Mouse (Mus musculus) midbrain, postnatal 0 days (tissue): ENCODE measurements around the gene Mymx. TPM values are rescaled to one million over a fixed set of nuclear protein-coding genes. Genes with fewer than 3 reads are reported as not detected.

ENCODE experiments used
- ATAC-seq: fragments of 200-750 bp; cut with Nextera tagmentation; 2 replicates; pipeline ENCODE4 v1.8.0; 2017; ENCODE audit warnings: moderate number of reproducible peaks, mild to moderate bottlenecking, moderate TSS enrichment, moderate library complexity; ENCODE audit not compliant: low FRiP score
- DNase-seq: peaks from one replicate; pipeline ENCODE4 v3.0.0-alpha.2; 2015; ENCODE audit warnings: low spot score
- H3K27ac ChIP-seq: fragments of 300-500 bp; sonication (generic); 2 replicates; pipeline ENCODE4 v1.5.1; 2014; ENCODE audit warnings: low read depth, mild to moderate bottlenecking, low read length, mixed read lengths
- H3K27me3 ChIP-seq: fragments of 300-500 bp; sonication (generic); 2 replicates; pipeline ENCODE4 v1.6.1; 2014; ENCODE audit warnings: low read length, control low read depth, mixed read lengths; ENCODE audit not compliant: insufficient read depth
- H3K36me3 ChIP-seq: fragments of 300-500 bp; sonication (generic); 2 replicates; pipeline ENCODE4 v1.6.1; 2014; ENCODE audit warnings: low read length, control low read depth, mixed read lengths; ENCODE audit not compliant: insufficient read depth
- H3K4me1 ChIP-seq: fragments of 300-500 bp; sonication (generic); 2 replicates; pipeline ENCODE4 v1.6.1; 2014; ENCODE audit warnings: mild to moderate bottlenecking, control low read depth, antibody characterized with exemption, low read length, mixed read lengths; ENCODE audit not compliant: insufficient read depth
- H3K4me2 ChIP-seq: fragments of 300-500 bp; sonication (generic); 2 replicates; pipeline ENCODE4 v1.6.1; 2014; ENCODE audit warnings: low read depth, mild to moderate bottlenecking, low read length, mixed read lengths; ENCODE audit not compliant: poor library complexity, severe bottlenecking
- H3K4me3 ChIP-seq: fragments of 300-500 bp; sonication (generic); 2 replicates; pipeline ENCODE4 v1.5.1; 2014; ENCODE audit warnings: low read depth, mild to moderate bottlenecking, low read length, moderate library complexity
- H3K9ac ChIP-seq: fragments of 300-500 bp; sonication (generic); replicated peaks from 2 replicates; pipeline ENCODE4 v1.6.1; 2014; ENCODE audit warnings: mild to moderate bottlenecking, low read length, moderate library complexity, mixed read lengths; ENCODE audit not compliant: poor library complexity, severe bottlenecking
- H3K9me3 ChIP-seq: fragments of 300-500 bp; sonication (generic); 2 replicates; pipeline ENCODE4 v1.6.1; 2016; ENCODE audit warnings: low read length, control low read depth
- CTCF ChIP-seq: IDR thresholded peaks from 2 replicates; pipeline ENCODE4 v1.5.1; 2016; ENCODE audit warnings: antibody characterized with exemption, mild to moderate bottlenecking
- WGBS: fragments of 180-500 bp; shearing (Covaris S2); extraction: QIAGEN DNeasy Blood & Tissue Kit; methylation state at CpG from one replicate; pipeline ENCODE4 v1.1.7; 2014; 5-methylcytosine and 5-hydroxymethylcytosine counted together
- polyA plus RNA-seq: library from polyadenylated mRNA; unstranded; fragments of >200 nt; fragmentation: Nextera tagmentation; extraction: Ambion mirVana; gene quantifications from 2 replicates; pipeline ENCODE4 v1.2.1, GENCODE M21; 2015
- total RNA-seq: library from RNA; depleted of rRNA; stranded (reverse); fragments of >200 nt; gene quantifications from 2 replicates; pipeline ENCODE4 v1.2.3, GENCODE M21; 2014

Gene Mymx
- total and polyA plus RNA-seq, 2 experiments from 2014 or later: not detected

DNA sequence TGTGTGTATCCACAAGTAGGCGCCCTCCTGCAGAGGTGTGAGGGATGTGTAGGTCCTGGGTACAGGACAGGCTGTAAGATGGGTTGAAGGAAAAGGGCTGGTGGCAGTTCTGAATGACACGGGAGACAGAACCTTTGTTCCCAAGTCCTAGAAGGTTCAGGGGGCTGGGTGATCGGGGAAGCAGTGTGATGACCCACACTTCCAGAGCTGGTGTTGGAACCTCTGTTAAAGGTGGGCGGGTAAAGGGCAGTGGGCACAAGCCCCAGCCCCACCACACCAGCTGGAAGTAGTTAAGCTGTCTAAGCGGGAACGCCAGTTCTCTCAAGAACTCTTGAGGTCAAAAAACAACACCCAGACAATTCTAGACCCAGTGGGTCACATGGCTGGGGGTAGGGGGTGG is 11.5 kb downstream of the Mymx start:
- Histone ChIP-seq H3K9ac (no peak overlapping the region), H3K9me3 (no peaks in the 10 kb centered on the region), H3K36me3 (no peaks in the 10 kb centered on the region), H3K4me3 (no peak overlapping the region), H3K4me1 (peaks cover 15% of the 10 kb centered on the region), H3K4me2 (no peak overlapping the region), H3K27ac (no peak overlapping the region), H3K27me3 (peaks cover 8% of the 10 kb centered on the region)
- 81% methylated on average over 6 of the region's 6 CpGs for WGBS
- ATAC-seq (no peak), DNase-seq (no peak)
- TF ChIP-seq CTCF: no peak

DNA sequence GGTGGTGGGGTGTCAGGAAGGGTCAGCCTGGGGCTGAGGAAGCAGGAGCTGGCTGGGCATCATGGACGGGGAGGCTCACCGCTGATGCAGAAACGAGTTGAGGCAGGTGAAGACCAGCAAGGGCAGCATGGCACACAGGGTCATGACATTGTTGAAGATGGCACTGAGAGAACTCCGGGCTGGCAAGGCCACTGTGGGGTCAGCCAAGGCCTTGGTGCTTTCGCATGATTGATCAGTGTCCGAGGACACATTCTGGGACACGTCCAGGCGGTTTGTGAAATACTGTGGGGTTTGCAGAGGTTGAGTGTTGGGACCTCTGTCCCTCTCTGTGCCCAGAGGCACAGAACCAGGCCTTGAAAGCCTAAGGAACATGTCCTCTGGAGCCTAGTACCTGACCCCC is 12.1 kb downstream of the Mymx start:
- Histone ChIP-seq H3K4me3 (no peak overlapping the region), H3K27me3 (peaks cover 8% of the 10 kb centered on the region), H3K4me2 (no peak overlapping the region), H3K27ac (no peak overlapping the region), H3K4me1 (peaks cover 12% of the 10 kb centered on the region), H3K36me3 (no peaks in the 10 kb centered on the region), H3K9ac (no peak overlapping the region), H3K9me3 (no peaks in the 10 kb centered on the region)
- DNase-seq (no peak), ATAC-seq (no peak)
- TF ChIP-seq CTCF: no peak
- 94% methylated on average over 8 of the region's 8 CpGs for WGBS

DNA sequence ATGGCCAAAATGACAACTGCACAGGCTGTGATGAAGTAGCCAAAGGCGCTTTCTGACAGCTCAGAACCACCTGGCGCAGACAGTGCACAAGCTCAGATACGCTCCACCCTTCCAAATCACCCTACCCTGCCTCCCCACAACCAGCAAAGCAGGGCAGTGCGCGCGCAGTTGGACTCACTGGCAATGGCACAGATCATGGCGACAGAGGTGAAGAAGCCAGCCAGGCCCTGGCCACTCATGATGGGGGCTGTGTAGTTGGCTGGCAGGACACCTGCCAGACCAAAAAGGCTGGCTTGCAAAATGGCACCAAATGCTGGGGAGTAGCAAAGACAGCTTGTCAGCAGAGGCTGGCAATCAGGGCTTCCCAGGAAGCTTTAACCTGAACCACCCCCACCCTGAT is 12.7 kb downstream of the Mymx start:
- 95% methylated on average over 7 of the region's 7 CpGs for WGBS
- DNase-seq (no peak), ATAC-seq (no peak)

DNA sequence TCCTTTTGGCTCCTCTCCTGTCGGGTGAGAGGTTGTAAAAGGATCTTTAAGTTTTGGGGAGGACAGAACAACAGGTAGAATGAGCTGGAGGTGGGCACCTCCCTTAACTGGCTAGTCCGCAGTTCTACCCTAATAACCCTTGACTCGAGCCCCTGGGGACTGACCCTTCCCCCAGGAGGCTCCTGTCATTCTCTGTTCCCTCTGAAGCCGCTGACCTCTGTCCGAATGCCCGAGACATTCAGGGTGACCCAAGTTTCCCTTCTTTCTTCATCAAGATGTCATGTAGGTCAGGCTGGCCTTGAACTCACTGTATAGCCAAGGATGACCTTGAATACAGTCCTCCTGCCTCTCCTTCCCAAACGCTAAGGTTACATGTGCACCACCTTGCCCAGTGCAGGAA is 13.5 kb downstream of the Mymx start:
- WGBS: 93% methylated on average over 7 of the region's 7 CpGs
- Histone ChIP-seq H3K9me3 (no peaks in the 10 kb centered on the region), H3K36me3 (no peaks in the 10 kb centered on the region), H3K4me3 (no peak overlapping the region), H3K27ac (no peak overlapping the region), H3K9ac (no peak overlapping the region), H3K27me3 (peaks cover 4% of the 10 kb centered on the region), H3K4me1 (peaks cover 5% of the 10 kb centered on the region; the same call in 1 of the 2 replicates), H3K4me2 (no peak overlapping the region)
- TF ChIP-seq CTCF: no peak
- ATAC-seq (no peak), DNase-seq (no peak)

More for the DNA sequence above, 12.7 kb downstream of the Mymx start:
- Histone ChIP-seq H3K4me3 (no peak overlapping the region), H3K27ac (no peak overlapping the region), H3K4me2 (no peak overlapping the region), H3K9ac (no peak overlapping the region), H3K36me3 (no peaks in the 10 kb centered on the region), H3K9me3 (no peaks in the 10 kb centered on the region), H3K27me3 (peaks cover 8% of the 10 kb centered on the region), H3K4me1 (peaks cover 7% of the 10 kb centered on the region; the same call in 1 of the 2 replicates)
- no peak for TF ChIP-seq CTCF

GRCm38 (mm10) chr17:45586449-45586837 is 15.5 kb downstream of the Mymx start:
- Histone ChIP-seq H3K9me3 (no peaks in the 10 kb centered on the region), H3K27me3 (no peaks in the 10 kb centered on the region), H3K4me2 (no peak overlapping the region), H3K27ac (no peak overlapping the region), H3K9ac (no peak overlapping the region), H3K4me3 (no peak overlapping the region), H3K4me1 (no peaks in the 10 kb centered on the region), H3K36me3 (no peaks in the 10 kb centered on the region)
- TF ChIP-seq CTCF: peak; percentile 61
- no peak for DNase-seq
- ATAC-seq: no peak
- 97% methylated on average over 3 of the region's 3 CpGs for WGBS

DNA sequence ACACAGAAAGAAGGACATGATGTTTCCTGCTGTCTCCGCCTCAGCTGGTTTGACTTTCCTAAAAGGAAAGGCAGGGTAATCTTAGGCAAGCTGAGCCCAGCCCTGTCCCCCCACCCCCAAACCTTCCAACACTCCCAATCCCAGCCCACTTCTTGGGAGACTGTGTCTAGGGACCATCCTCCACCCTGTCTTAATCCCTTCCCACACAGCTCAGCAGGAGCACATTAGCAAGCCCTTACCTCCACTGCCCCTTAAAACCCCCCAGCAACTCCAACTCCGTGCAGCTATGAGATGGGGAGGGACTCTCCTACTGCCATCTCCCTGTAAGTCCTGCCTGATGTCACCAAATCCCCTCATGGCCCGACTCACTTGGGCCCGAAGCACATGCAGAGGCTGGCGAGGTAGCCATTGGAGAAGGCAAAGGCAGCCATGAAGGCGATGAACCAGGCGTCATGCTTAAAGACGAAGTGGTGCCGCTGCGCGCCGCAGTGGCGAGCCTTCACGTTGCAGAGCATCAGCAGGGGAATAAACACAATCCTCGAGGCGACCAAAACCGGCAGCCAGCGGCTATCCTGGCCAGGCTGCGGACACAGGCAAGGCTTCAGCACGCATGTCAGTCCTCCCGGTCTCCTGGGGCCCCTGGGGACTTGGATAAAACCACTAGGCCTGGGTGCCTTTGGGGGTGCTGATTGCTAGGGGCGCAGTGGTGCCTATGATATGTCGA is 16.0 kb downstream of the Mymx start:
- no peak for ATAC-seq
- WGBS: 64% methylated on average over 23 of the region's 23 CpGs
- H3K9ac ChIP-seq: no peak overlapping the region

More for the DNA sequence above, 16.0 kb downstream of the Mymx start:
- H3K9me3 ChIP-seq: no peaks in the 10 kb centered on the region
- no peaks in the 10 kb centered on the region for H3K36me3 ChIP-seq
- H3K4me1 ChIP-seq: no peaks in the 10 kb centered on the region
- H3K27me3 ChIP-seq: no peaks in the 10 kb centered on the region
- H3K27ac ChIP-seq: peak overlapping the region; percentile 69
- no peak overlapping the region for H3K4me2 ChIP-seq
- TF ChIP-seq CTCF: no peak
- no peak for DNase-seq
- H3K4me3 ChIP-seq: no peak overlapping the region
